Mouse (Mus musculus): ENCODE data around the gene Rasa3. TPM values are rescaled to one million over a fixed set of nuclear protein-coding genes. Genes with fewer than 3 reads are reported as not detected.

Gene Rasa3
- 41.7 and 48.1 TPM in 2 replicates for polyA plus RNA-seq (2014; fragmentation: Nextera tagmentation; extraction: Ambion mirVana)

DNA sequence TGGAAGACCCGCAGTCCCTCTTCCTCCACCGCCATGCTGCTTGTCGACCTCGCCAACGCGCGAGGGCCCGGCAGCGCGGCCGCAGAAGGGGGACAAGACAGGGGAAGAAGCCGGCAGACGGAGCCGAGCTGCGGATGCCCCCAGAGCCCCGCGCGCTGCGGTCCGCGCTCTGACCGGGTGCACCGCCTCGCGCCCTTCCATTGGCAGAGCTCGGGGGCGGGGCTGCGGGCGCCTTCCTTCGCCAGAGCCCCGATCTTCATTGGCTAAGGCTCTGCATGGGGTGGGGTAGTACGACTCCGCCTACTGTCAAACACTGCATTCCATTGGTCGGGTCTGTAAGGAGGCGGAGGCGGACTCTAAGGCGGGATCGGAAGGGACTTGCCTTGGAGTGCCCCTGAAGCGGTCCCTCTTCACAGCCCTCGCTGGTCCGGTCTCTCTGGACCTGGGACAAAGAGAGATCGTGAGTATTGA is at the start of gene Rasa3:
Rasa3 (minus strand) TSS at position 191 of the 471 bp plus-strand sequence.
- Histone ChIP-seq H3K27me3 (ENCODE audit: insufficient read depth, low read length) (0 out of 2 replicates have a peak, but pooled peaks cover 7% of the 10 kb centered on the region), H3K4me1 (ENCODE audit: insufficient read depth) (peaks cover 19% of the 10 kb centered on the region), H3K4me2 (peak within 1 kb of the TSS; percentile 92), H3K9me3 (ENCODE audit: low read depth, low read length) (no peaks in the 10 kb centered on the region), H3K9ac (peak within 1 kb of the TSS; percentile 72), H3K27ac (ENCODE audit: low read depth) (peak within 1 kb of the TSS; percentile 85), H3K36me3 (ENCODE audit: insufficient read depth) (no peaks in the 10 kb centered on the region), H3K4me3 (ENCODE audit: low read depth, low read length) (peak within 1 kb of the TSS; percentile 78)
- ATAC-seq (ENCODE audit: insufficient read depth) (peak; percentile 98), DNase-seq (peak; percentile 98)
- no peak for TF ChIP-seq CTCF (IDR thresholded peaks at IDR 0.05; ENCODE audit: low read depth)
- WGBS = under 1% methylated on average over 42 of the region's 42 CpGs

DNA sequence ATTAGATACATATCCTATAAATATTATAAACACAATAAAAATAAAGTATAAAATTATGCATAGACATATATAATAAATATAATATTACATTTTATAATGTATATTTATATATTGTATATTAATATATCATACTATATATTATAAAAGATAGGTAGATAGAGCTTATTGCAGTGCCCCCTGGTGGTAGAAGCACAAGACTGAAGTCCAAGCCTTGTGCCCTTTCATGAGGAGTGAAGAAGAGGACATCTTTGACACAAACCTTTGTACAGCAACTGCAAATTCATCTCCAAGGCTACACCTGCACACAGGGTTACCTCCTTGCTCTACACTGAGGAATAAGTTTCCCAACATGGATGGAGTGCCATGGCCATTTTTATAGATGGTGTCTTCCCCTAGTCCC is 48.3 kb upstream of the Rasa3 start:
- H3K4me2 ChIP-seq = no peak overlapping the region
- H3K4me1 ChIP-seq (ENCODE audit: insufficient read depth) = no peaks in the 10 kb centered on the region
- TF ChIP-seq CTCF (IDR thresholded peaks at IDR 0.05; ENCODE audit: low read depth) = peak; percentile 62
- H3K9ac ChIP-seq = no peak overlapping the region
- no peaks in the 10 kb centered on the region for H3K9me3 ChIP-seq (ENCODE audit: low read depth, low read length)
- ATAC-seq (ENCODE audit: insufficient read depth) = no peak
- H3K27me3 ChIP-seq (ENCODE audit: insufficient read depth, low read length) = no peaks in the 10 kb centered on the region
- no peak overlapping the region for H3K4me3 ChIP-seq (ENCODE audit: low read depth, low read length)
- H3K27ac ChIP-seq (ENCODE audit: low read depth) = no peak overlapping the region
- H3K36me3 ChIP-seq (ENCODE audit: insufficient read depth) = no peaks in the 10 kb centered on the region
- DNase-seq = peak; percentile 79

DNA sequence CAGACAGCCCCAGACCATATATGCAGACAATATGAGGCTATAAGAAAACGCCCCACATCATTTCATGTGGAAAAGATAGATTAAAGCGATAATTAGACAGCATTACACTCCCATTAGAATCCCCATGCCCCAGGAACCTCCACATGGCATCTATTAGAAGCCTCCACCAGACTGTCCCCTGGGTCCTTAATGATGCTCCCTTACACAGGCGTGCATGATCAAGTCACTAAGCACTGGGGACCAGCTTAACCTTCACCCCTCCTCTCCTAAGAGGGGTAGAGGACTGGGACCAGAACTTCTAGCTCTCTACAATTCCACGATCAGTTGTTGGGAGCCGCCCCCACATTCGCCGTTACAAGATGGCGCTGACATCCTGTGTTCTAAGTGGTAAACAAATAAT is 41.6 kb upstream of the Rasa3 start:
- H3K4me2 ChIP-seq = no peak overlapping the region
- no peak overlapping the region for H3K9ac ChIP-seq
- TF ChIP-seq CTCF (IDR thresholded peaks at IDR 0.05; ENCODE audit: low read depth) = no peak
- no peaks in the 10 kb centered on the region for H3K36me3 ChIP-seq (ENCODE audit: insufficient read depth)
- no peak for ATAC-seq (ENCODE audit: insufficient read depth)
- no peak overlapping the region for H3K27ac ChIP-seq (ENCODE audit: low read depth)
- no peaks in the 10 kb centered on the region for H3K27me3 ChIP-seq (ENCODE audit: insufficient read depth, low read length)
- no peaks in the 10 kb centered on the region for H3K9me3 ChIP-seq (ENCODE audit: low read depth, low read length)
- H3K4me3 ChIP-seq (ENCODE audit: low read depth, low read length) = no peak overlapping the region
- DNase-seq = no peak
- no peaks in the 10 kb centered on the region for H3K4me1 ChIP-seq (ENCODE audit: insufficient read depth)
- 90% methylated on average over 8 of the region's 8 CpGs for whole genome bisulfite sequencing

DNA sequence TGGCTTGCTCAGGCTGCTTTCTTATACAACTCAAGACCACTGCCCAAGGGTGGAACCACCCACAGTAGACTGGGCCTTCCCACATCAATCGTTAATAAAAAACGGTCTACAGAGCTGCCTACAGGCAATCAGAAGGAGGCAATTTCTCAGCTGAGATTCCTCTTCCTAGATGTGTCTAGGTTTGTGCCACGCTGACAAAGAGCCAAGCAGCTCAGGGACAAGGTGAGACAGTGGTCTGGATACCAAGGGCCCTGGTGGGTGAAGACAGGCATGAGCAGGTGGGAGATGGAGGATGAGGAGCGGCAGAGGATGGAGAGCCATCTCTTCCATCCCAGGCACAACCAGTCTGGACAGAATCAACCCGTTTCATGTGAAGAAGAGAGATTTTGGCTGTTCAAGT is 31.1 kb upstream of the Rasa3 start:
- Histone ChIP-seq H3K9me3 (ENCODE audit: low read depth, low read length) (no peaks in the 10 kb centered on the region), H3K27me3 (ENCODE audit: insufficient read depth, low read length) (no peaks in the 10 kb centered on the region), H3K27ac (ENCODE audit: low read depth) (no peak overlapping the region), H3K4me3 (ENCODE audit: low read depth, low read length) (no peak overlapping the region), H3K4me2 (no peak overlapping the region), H3K36me3 (ENCODE audit: insufficient read depth) (no peaks in the 10 kb centered on the region), H3K4me1 (ENCODE audit: insufficient read depth) (no peaks in the 10 kb centered on the region), H3K9ac (no peak overlapping the region)
- ATAC-seq (ENCODE audit: insufficient read depth) (no peak), DNase-seq (no peak)
- no peak for TF ChIP-seq CTCF (IDR thresholded peaks at IDR 0.05; ENCODE audit: low read depth)
- 92% methylated on average over 5 of the region's 5 CpGs for WGBS

DNA sequence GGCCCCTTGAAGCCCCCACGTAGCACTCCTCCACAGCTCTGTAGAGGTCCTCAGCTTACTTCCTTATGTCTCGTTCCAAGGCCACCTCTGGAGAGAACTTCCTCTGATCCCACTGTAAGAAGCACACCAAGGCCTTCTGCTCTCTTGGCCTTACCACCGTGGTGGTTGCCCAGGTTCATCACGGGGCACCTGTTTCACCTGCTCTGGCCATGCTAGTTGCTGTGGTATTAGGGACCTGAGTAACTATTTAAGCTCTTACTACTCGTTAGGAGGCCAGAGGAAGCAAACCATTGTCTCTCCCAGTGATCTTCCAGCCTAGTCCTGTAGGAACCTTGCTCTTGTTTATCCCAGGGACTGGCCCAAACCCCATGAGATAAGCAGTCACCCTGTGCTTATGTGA is 29.5 kb upstream of the Rasa3 start:
- no peak overlapping the region for H3K9ac ChIP-seq
- no peaks in the 10 kb centered on the region for H3K9me3 ChIP-seq (ENCODE audit: low read depth, low read length)
- 76% methylated on average over 5 of the region's 5 CpGs for WGBS
- H3K4me2 ChIP-seq = no peak overlapping the region
- H3K27ac ChIP-seq (ENCODE audit: low read depth) = no peak overlapping the region
- no peaks in the 10 kb centered on the region for H3K27me3 ChIP-seq (ENCODE audit: insufficient read depth, low read length)
- no peaks in the 10 kb centered on the region for H3K36me3 ChIP-seq (ENCODE audit: insufficient read depth)
- ATAC-seq (ENCODE audit: insufficient read depth) = no peak
- no peak overlapping the region for H3K4me3 ChIP-seq (ENCODE audit: low read depth, low read length)
- H3K4me1 ChIP-seq (ENCODE audit: insufficient read depth) = peaks cover 12% of the 10 kb centered on the region
- TF ChIP-seq CTCF (IDR thresholded peaks at IDR 0.05; ENCODE audit: low read depth) = no peak
- DNase-seq = no peak

- peak; percentile 83 for ATAC-seq (ENCODE audit: insufficient read depth)
- peak; percentile 74 for DNase-seq
- 12% methylated on average over 5 of the region's 5 CpGs for WGBS
- H3K9ac ChIP-seq = peak within 1 kb of the TSS; percentile 13; the same call in 1 of the 2 replicates
- H3K4me1 ChIP-seq (ENCODE audit: insufficient read depth) = peaks cover 14% of the 10 kb centered on the region
- TF ChIP-seq CTCF (IDR thresholded peaks at IDR 0.05; ENCODE audit: low read depth) = no peak
- H3K36me3 ChIP-seq (ENCODE audit: insufficient read depth) = no peaks in the 10 kb centered on the region
- no peak within 1 kb of the TSS for H3K27ac ChIP-seq (ENCODE audit: low read depth)
- H3K9me3 ChIP-seq (ENCODE audit: low read depth, low read length) = no peaks in the 10 kb centered on the region
- no peak within 1 kb of the TSS for H3K4me2 ChIP-seq
- no peaks in the 10 kb centered on the region for H3K27me3 ChIP-seq (ENCODE audit: insufficient read depth, low read length)
- no peak within 1 kb of the TSS for H3K4me3 ChIP-seq (ENCODE audit: low read depth, low read length)
These were observed 28.3 kb upstream of the Rasa3 start, which contains the start of gene Cfap97d2 for GRCm38 (mm10) chr8:13705668-13706067. Cfap97d2 (plus strand) TSS chr8:13705889.

- Histone ChIP-seq H3K4me2 (no peak overlapping the region), H3K36me3 (ENCODE audit: insufficient read depth) (no peaks in the 10 kb centered on the region), H3K4me3 (ENCODE audit: low read depth, low read length) (no peak overlapping the region), H3K9me3 (ENCODE audit: low read depth, low read length) (no peaks in the 10 kb centered on the region), H3K27me3 (ENCODE audit: insufficient read depth, low read length) (no peaks in the 10 kb centered on the region), H3K27ac (ENCODE audit: low read depth) (no peak overlapping the region), H3K4me1 (ENCODE audit: insufficient read depth) (peaks cover 14% of the 10 kb centered on the region), H3K9ac (no peak overlapping the region)
- TF ChIP-seq CTCF (IDR thresholded peaks at IDR 0.05; ENCODE audit: low read depth) = no peak
- ATAC-seq (ENCODE audit: insufficient read depth) (no peak), DNase-seq (no peak)
- 79% methylated on average over 4 of the region's 4 CpGs for WGBS
These were observed 26.9 kb upstream of the Rasa3 start for GRCm38 (mm10) chr8:13704301-13704700.

Measured in lung, embryonic 14.5 days (tissue).